Mouse (Mus musculus) T-cell, adult 66 days (primary cell): Measurements from ENCODE around the gene Phlpp2. TPM values are rescaled to one million over a fixed set of nuclear protein-coding genes. Genes with fewer than 3 reads are reported as not detected.

Experiments used
- total RNA-seq, 2 experiments: library from RNA; stranded (reverse); gene quantifications; 3 replicates in 1 of 2; 4 replicates in 1 of 2; pipeline ENCODE4 v1.2.4; 2023

The Phlpp2 gene
- 1 to 10 TPM; 5.7 to 8.4 TPM for total RNA-seq

GRCm38 (mm10) chr8:109868003-109868679 is at the start of gene Phlpp2:
Phlpp2 (plus strand) TSS chr8:109868542.

GRCm38 (mm10) chr8:109961693-109962367 is 93.5 kb downstream of the Phlpp2 start, which contains the start of gene Marveld3:
Marveld3 (minus strand) TSS chr8:109962203.

GRCm38 (mm10) chr8:109990224-109990623 is 121.9 kb downstream of the Phlpp2 start, which contains the start of gene Tat:
Tat (plus strand) TSS chr8:109990437.

Other genes starting within 250 kb of the Phlpp2 start
- gene Ist1, start 175.3 kb upstream of the Phlpp2 start, total RNA-seq: 10 to 100 TPM; 91.3 to 94.2 TPM
- 1 to 10 TPM; 2.8 to 5.2 TPM for gene Zfp821, start 163.0 kb upstream of the Phlpp2 start, total RNA-seq
- gene Atxn1l, start 130.8 kb upstream of the Phlpp2 start, total RNA-seq: 10 to 100 TPM; 26.3 to 31.8 TPM
- 10 to 100 TPM; 81.4 to 87.6 TPM for gene Ap1g1, start 90.0 kb upstream of the Phlpp2 start, total RNA-seq
- not detected for gene Marveld3, start 93.7 kb downstream of the Phlpp2 start, total RNA-seq
- not detected for gene Tat, start 121.9 kb downstream of the Phlpp2 start, total RNA-seq
- not detected for gene Chst4, start 171.2 kb downstream of the Phlpp2 start, total RNA-seq
- 1 to 10 TPM; 2.8 to 4.6 TPM for gene Zfp612, start 211.2 kb downstream of the Phlpp2 start, total RNA-seq
- not detected for gene Gm21964, start 232.7 kb downstream of the Phlpp2 start, total RNA-seq
- not detected for gene Gm17720, start 234.2 kb downstream of the Phlpp2 start, total RNA-seq